Mouse (Mus musculus) CD4-positive, CD25-positive, alpha-beta regulatory T cell, adult 4 months (primary cell): ENCODE data around the gene Nkx2-2. TPM values are rescaled to one million over a fixed set of nuclear protein-coding genes. Genes with fewer than 3 reads are reported as not detected.

Experiments
- ATAC-seq: one replicate; pipeline ENCODE4 v1.8.0; 2017
- polyA plus RNA-seq, 2 experiments: library from polyadenylated mRNA; unstranded; fragments of 100-300 nt; shearing (Covaris generic); gene quantifications; one replicate each; pipeline ENCODE4 v1.2.1; 2017

The Nkx2-2 gene
- polyA plus RNA-seq = not detected

DNA sequence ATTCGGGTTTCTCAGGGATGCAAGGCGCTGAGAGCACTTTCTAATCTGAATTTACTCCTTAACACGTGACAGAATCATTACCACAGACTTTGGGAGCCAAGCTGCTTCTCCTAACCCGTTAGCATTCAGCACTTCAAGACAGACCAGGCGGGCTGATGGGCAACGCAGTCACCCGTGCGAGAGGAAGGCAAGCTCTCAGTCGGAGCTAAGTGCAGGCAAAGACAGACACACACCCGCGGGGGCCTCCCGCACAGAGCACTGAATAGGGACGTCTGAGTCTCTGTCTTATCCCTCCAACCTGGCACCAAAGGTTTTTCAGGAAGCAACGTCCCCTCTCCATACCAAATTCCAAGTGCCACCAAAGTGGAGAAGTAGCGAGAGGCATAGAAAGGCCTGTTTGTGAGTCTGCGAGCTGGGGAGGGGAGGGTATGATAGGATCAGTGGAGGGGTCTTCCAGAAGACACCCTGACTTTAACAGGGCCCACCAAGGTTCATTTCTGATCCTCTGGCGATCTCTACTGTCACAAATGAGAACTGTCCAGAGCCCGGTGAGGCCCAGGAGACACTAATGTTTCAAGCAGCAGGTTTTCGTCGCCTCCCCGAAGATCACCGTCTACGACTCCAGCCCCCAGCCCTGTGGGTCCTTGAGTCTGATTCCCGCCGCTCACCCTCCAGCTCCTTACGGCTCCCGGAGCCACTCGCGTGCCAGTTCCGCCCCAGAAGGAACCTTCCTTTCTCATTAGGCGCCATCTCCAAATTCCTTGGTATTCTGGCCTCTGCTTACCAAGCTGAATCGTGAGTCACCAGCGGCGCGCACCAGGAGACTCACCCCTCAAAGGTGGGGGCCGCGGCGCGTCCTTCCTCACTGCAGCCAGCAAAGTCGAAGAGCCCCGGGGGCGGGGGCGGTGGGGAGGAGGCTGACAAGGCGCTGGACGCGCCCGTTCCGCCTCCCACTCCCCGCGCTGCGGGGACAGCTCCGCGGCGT lies at the start of gene Nkx2-2:
Nkx2-2 (minus strand) TSS at position 973 of the 985 bp plus-strand sequence.
- ATAC-seq = no peak

DNA sequence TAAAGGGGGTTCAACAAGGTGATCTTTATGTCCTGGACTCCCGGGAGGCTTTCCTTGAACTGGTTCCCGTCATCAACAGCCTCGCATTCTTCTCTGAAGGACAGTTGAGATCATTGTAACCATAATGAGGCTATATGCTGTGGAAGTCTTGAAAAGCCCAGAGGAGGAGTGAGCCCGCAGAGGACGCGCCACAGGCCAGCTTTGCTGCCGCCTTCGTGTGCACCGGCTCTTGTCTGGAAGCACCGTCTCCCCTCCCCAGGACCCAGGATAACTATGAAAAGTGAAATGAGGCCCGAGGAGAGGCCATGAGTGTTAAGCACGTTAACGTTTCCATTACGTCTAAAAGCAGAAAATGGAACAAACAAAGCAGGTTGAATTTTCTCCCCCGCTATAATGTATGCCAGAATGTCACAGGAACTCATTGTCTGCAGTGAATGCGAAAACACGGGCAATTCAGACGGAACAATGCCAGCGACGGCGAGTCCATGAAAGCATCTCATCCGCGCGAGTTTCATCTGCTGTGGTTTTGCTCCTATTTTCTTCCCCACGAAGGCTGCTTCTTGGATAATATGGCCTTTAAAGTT lies 41.8 kb upstream of the Nkx2-2 start:
- ATAC-seq = no peak

DNA sequence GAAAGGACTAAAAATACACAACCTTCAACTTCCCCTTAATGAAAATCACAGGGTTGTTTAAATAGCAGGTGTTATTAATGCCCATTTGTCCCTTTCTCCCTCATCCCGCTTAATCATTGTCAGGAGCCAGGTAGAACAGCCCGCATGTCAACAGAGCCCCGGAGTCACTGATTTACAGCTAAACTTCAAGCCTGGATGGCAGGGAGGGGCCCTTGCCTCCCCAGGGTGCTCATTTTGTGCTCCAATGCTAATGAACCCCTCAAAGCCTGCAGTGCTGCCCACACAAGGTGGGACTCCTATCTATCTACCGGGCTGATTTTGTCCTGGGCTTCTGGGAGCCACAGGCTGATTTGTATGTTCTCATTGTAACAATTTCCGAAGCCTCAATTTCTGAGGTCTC lies 37.1 kb upstream of the Nkx2-2 start:
- ATAC-seq = no peak

DNA sequence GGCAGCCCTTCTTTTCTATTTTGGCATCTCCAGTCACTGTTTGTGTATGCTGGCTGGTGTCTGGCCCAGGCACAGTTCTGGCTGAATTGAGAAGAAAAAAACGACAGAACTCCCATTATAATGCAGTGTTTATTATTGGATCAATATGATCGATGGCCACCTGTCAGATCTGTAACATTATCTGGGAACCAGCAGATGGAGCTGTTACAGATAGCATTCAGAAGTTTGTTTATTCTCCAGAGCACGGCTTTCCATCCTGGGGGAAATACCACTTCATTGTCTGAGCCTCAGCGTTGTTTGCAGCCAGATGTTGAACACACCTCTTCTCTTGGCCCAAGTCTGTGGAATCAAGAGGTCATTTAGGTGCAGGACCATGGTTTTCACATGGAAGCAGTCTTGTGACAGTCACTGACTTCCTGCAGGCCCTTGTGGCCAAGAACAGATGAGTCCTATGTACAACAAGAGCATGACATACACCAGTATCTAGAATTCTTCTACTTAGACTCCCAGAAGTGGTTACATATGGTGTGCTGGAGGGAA lies 11.1 kb upstream of the Nkx2-2 start:
- no peak for ATAC-seq

DNA sequence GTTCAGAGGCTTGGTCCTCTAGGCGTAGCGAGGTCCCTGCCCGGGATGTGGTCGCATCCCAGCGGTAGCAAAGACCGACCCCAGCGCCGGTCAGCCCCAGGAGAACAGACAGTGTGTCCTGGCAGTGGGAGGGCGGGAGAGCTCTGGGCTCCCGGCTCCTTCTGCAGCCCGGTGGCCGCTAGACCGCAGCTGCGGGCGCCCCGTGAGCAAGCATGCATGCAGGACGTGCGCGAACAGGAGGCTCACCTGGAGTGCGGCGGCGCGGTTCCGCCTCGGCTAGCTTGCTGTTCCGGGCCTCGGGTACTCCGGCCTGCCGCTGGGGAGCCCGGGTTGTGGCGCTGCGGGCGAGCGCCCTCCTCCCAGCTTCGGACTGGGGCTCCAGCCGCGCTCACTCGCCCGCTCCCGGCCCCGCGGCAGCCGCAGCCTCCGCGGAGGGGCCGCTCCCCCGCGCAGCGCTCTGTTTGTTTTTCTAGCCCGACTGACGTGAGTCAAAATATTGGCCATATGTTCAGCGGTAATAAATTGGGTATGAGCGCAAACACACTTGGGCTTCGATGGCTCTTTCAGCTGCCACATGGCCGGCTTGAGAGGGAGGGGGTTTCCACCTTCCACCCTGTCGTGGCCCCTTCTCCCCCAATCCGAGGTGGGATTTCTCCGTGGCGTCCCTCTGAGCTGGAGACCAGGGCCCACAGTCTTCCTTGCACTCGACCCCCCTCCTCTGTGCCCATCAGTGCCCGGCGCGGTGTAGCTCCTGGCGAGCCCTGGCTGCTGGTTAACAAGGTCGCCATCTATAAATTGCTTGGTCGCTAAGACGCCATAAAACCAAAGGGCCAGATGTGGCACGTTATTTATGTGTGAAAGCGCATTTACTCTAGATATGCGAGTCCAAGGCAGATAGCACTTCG lies 920 bp upstream of the Nkx2-2 start:
- no peak for ATAC-seq

DNA sequence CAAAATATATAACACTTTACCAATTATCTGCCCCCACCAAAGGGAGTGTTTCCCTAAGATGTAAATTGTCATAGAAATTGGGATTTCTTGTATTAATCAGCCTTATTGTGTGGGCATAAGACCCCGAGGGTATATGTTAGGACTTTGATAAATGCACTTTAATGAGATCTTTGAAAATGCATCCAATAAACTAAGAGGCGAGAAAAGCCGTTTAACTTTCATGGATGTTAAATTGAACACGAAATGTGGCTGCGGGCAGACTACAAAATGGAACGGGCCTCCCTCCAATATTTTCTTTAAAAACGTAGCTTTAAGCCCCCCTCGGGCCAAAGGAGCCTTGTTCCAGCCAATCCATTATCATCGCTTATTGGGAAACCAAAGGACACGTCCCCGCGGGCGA lies 1.3 kb downstream of the Nkx2-2 start:
- no peak for ATAC-seq

DNA sequence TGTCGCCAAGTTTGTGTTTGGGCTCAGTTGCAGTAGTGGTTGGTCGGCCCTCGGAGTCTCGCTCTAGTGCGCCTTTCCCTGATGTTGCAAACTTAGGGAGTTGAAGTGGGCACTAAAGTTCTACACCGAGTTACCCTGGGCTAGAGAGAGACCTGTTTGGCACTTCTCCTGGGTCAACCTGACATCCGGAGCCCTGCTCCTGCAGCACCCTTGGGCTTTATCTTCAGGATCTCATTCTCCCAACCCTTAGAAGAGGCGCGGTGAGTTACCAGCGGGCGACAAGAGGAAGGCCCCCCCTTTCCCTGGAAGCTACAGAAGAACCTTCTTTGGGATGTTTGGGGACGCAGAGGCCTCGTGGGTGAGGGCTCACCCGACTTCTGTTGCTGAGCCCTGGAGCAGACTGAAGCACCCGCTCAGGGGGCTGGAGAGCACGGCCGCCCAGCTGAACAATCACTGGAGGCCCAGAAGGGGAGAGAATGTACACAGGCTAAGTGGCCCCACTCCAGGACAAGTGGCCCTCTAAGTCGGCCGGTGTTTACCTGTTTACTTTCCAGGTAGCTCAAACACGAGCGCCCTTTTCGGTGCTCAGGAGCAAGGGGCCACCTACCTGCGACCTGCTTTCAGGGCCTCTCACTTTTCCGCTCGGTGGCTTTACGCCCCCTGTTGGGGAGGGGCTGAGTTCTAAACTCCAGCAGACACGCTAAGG lies 3.6 kb downstream of the Nkx2-2 start:
- no peak for ATAC-seq

DNA sequence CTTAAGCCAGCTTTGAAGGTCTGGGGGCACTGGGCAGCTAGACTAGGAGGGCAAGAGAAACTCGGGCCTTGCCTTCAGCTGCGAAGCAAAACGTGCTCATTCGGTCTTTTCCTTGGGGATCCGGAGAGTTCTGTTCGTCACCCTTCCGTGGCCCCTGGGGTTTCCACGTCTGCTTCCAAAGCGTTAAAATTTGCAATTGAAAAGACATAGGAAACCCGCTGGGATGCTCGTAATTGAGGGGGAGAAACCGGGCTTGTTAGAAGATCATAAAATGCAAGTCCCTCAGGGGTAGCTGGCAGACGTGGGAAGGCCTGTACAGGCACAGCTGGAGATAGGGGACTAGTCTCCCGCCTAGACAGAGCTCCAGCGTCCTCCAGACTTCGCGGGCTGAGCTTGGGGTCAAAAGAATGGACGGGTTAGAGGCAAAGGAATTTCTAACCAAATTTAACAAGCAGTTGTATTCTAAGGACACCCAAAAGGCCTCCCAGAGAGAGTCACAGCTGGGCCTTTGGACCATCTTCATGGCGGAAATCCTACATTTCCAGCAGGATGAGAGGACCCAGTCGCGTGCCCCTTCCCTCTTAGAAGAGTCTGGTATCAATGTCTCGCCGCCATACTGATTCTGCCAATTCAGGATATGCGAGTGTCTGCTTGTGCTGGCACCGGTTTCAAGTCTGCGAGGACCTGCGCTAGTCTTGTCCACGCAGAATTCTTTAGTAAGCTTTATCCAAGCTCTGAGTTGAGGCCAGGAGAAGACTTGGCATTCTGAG lies 4.3 kb downstream of the Nkx2-2 start:
- no peak for ATAC-seq

DNA sequence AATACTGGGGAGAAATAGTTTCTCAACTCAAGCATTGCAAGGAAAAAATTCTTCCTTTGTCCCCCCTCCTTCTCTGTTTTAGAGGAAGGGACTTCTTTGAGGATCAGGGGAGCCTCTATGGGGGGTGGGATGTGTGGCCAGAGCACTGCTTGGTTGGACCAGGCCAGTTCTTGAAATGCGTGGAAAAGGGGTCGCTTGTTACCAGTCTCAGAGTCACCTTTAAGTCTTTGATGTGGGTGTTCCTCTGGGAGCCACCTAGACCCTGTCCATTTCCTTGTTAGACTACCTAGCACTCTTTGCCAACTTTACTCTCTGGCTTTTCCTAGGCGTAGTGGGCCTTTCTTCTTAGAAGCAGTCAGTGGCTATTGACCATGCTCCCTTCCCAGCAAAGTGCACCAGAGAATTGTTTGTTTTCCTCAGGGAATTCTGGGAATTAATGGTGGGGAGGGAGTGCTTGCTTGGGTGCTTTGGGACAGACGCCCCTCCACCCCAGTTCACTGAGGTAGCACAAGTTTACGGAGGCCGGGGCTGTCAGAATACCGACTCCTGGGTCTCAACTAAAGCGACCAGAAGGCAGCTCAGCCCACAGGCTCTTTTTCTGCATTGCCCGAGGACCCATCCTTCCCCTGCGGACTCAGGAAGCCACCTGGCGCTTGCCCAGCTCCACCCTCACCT lies 5.0 kb downstream of the Nkx2-2 start:
- no peak for ATAC-seq

DNA sequence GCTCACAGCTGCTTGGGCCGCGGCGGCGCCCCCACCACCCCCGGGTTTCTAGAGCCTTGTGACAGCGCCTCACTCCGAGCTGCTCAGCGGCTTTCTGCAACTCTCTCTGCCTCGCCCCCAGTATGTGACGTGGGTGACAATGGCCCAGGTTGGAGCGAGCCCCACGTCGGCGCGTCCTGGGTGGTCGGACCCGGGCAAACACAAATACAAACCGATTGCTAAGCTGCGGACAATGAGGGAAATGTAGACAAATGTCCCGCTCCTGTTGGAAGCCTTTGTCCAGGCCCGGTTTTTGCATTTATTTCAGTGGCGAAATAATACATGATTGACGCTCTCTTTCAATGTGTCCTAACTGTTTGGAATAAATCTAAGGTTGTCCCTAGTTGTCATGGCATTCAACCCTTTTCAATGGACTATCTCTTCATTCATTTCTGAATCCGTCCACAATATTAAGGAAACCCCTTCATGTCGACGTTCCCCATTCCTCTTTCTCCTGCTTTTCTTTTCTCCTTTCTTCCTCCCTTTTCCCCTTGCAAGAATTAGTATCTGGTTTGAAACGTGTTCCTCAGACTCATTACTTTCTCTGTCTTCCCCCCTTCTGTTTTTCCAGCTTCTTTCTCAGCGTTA lies 5.9 kb downstream of the Nkx2-2 start:
- ATAC-seq = no peak

DNA sequence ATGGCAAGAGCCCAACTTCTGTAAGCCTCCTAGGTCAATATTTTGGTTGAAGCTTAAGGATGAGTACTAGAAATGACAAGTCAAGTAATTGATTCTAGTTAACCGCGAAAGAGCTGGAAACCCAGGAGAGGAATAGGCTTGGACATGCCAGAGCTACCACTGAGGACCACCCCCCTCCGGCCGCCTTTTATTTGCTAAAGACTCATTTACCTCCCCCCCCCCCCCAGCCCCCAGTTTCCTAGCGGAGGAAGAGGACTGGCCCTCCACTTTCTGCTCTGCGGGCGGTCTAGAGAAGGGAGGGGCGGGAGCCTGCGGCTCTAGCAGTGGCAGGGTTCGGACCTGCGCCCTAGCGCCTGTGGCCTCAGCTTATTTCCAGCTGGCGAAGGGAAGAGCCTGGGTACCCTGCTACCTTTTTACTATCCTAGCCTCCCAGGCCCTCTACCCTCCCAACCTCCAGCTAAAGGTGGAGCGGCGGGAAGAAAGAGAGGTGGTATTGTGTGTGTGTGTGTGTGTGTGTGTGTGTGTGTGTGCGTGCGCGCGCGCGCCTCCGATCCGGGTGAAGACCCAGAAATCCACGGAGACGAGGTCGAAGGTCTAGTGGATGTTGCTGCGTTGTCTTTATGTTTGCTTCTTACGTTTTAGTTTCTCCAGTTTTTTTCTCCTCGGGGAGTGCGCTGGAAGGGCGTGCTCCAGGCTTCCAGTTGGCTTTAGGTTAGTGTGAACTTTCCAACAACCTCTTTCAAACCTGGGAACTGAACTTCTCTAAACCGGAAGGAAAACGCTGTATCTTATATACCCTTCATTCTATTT lies 6.8 kb downstream of the Nkx2-2 start:
- no peak for ATAC-seq

DNA sequence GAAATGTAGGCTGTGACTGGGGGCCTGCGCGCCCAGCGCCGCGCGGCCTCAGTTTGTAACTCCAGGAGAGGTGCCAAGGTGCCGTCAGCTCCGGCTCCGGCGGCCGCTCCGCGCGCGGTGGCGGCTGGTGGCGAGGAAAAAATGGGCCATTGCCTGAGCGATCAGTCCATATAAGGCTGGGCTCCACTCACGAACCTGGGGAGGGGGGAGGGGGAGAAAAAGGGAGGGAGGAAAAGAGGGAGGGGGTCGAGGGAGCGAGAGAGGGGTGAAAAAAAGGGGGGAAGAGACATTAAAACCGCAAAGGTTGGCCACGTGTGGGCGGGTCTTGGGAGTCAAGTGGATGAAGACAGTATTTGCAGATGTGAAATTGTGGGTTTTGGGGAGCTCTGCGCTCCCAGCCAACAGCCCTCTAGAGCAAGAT lies 7.8 kb downstream of the Nkx2-2 start:
- ATAC-seq = no peak

DNA sequence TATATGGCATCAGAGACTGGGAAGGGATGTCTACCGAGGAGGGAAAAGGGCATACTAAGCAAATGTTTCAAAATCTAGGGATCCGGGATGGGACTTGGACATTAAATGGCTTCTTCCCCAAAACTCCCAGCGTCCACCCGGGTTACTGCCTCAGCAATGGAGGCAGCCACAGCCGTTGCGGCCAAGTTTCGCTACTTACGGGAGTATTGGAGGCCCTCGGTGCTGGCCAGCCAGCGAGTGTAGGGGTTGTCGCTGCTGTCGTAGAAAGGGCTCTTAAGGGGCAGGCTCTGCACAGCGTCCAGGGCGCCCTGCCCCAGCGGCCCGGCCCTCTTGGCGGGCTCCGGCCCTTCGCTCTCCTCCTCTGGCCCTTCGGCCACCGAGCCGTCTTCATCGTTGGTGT lies 8.5 kb downstream of the Nkx2-2 start:
- ATAC-seq = no peak

DNA sequence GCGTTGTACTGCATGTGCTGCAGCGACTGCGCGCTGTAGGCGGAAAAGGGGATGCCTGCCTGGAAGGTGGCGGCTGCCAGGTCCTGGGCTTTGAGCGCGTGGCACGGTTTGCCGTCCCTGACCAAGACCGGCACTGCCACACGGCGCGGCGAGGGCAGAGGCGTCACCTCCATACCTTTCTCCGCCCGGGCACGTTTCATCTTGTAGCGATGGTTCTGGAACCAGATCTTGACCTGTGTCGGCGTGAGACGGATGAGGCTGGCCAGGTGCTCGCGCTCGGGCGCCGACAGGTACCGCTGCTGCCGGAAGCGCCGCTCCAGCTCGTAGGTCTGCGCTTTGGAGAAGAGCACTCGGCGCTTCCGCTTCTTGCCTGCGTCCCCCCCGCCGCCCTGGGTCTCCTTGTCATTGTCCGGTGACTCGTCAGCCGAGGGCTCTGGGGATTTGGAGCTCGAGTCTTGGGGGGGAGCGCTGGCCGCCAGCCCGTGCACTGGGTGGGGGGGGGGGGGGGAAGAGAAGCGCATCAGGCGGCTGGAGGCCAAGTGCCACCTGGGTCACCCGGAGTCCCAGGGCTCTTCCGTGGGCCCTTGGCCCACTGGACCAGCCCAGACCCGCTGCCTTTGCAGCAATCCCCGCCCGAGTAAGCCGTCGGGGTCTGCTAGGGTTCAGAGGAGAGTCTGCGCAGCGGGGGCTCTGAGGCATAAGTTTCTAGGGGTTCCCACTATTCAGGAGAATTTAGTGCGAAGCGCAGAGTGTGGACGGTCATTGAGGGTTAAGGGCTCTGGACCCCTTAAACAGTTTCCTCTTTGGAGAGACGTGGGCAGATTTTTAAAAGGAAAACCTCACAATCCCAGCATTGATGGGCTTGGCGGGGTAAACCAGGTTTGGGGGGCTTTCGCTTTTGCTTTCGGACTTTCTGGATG lies 9.7 kb downstream of the Nkx2-2 start:
- ATAC-seq = no peak

DNA sequence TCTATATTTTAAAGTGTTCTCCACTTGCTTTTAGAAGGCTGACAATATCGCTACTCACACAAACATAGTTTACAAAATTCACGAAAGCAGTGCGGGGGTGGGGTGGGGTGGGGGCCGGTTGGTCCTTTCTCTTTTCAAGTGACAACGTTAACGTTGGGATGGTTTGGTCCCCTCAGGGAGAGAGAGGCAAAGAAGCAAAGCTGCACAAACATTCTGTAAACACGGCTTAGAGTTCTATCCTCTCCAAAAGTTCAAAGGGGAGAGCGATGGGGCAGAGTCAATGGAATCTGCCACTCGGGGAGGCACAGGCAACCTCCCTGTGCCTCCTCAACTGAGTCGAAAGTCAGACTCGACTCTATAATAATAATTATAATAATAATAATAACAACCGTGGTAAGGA lies 10.5 kb downstream of the Nkx2-2 start:
- ATAC-seq = no peak

DNA sequence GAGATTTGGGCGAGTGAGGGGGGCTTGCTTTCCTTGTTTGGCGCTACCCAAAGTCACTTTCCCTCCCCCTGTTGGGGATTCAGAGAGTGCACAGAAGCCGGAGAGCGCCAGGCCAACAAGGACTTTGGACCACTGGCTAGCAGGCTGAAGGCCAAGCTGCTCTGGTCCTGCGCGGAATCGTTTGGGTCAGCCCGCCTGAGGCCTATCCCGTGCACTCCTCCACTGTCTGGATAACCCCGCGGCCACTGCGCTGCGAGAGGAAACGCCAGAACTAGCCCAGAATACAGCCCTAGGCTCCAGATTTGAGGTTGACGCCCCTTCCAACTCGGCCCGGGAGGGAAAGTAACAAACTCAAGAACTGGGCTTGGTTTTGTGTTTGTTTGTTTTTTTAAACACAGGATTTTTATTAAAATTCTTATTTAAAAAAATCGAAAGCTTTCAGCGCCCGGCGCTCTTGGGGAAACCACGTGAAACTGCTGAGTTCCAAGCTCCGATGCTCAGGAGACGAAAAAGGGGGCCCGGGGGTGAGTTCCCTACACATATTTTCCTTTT lies 11.3 kb downstream of the Nkx2-2 start:
- ATAC-seq = no peak

DNA sequence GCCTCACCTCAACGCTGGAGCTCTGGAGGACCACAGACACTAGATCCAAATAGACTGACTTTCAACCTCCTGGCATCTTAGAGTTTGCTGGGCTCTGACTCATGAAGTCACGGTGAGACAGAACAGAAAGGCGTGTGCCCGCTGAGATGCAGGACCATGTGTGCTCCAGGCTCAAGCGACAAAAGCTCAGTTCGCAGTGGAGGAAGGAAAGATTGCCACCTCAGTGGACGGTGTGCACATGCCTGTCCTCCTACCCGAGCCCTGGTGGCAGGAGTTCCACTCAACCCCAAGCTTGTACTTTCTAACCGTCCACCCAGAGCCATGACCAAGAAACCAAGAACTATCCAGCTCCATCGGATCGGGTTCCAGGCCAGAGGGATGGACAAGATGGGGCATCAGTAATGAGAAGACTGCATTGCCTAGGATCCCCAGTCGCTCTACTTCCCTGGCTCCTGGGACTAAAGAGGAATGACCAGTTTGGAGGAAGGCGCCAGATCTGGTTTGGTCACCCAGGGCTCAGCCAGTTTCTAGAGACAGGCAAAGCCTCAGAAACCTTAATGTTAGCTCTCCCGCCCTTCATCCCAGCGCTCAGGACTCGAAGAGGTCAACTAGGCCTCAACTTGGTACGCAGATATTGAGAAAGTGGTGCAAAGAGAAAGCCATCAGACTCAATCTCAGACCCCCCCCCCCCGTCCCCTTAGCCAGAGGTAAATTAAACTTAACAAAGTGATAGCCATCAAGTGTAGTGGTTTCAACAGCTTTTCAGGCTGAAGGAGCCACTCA lies 11.9 kb downstream of the Nkx2-2 start:
- ATAC-seq = no peak
